Mouse (Mus musculus) brown adipose tissue, adult 24 weeks (tissue): Measurements from ENCODE around the gene Unc5b. TPM values are rescaled to one million over a fixed set of nuclear protein-coding genes. Genes with fewer than 3 reads are reported as not detected.
A peak's percentile ranks its signal among the peaks of the same experiment; 100 is the strongest.
"Not testable (repeated sequence)": the region's sequence is repeated elsewhere in the genome, so short reads cannot be mapped to it uniquely, and the experiment has no call there.

ENCODE experiments used
- H3K27ac ChIP-seq: fragments of 200-500 bp; replicated peaks from 2 replicates; pipeline ENCODE4 v1.5.1; 2012; ENCODE audit warnings: low read depth, mild to moderate bottlenecking, low read length
- H3K4me1 ChIP-seq: fragments of 200-500 bp; 2 replicates; pipeline ENCODE4 v1.6.1; 2012; ENCODE audit warnings: low read length, mixed read lengths; ENCODE audit not compliant: control insufficient read depth, insufficient read depth, insufficient read length
- H3K4me3 ChIP-seq: fragments of 200-500 bp; 2 replicates; pipeline ENCODE4 v1.5.1; 2012; ENCODE audit warnings: low read depth, mild to moderate bottlenecking, low read length, moderate library complexity; ENCODE audit not compliant: insufficient read depth
- polyA plus RNA-seq: library from polyadenylated mRNA; stranded (reverse); fragments of >200 nt; gene quantifications from 2 replicates; pipeline ENCODE4 v1.2.4, GENCODE M21; 2012; ENCODE audit not compliant: missing spikeins, insufficient read depth, insufficient read length

Unc5b gene
- polyA plus RNA-seq: 1.7 and 2.5 TPM in 2 replicates

DNA sequence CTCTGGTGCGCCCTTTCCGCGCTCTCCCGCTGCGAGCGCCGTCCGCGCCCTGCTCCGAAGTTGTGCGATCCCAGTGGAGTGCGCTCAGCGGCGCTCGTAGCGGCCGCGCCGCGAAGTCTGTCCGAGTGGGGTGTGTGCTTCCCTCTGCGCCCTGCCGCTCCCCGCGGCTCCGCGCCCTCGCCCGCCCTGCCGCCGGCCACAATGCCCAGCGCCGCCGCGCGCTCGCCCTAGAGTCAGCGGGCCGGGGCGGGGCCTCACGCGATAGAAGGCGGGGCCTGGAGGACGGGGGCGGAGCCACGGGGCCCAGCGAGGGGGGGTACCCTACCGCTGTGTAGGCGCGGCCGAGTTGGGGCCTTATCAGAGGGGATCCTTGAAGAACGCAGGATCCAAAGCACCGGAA is at the start of gene Unc5b:
Gene Unc5b (minus strand): TSS at position 203 of the 400 bp plus-strand sequence.
- Histone ChIP-seq H3K27ac (peak within 1 kb of the TSS; percentile 59), H3K4me3 (peak within 1 kb of the TSS; percentile 69), H3K4me1 (peaks cover 8% of the 10 kb centered on the region)

DNA sequence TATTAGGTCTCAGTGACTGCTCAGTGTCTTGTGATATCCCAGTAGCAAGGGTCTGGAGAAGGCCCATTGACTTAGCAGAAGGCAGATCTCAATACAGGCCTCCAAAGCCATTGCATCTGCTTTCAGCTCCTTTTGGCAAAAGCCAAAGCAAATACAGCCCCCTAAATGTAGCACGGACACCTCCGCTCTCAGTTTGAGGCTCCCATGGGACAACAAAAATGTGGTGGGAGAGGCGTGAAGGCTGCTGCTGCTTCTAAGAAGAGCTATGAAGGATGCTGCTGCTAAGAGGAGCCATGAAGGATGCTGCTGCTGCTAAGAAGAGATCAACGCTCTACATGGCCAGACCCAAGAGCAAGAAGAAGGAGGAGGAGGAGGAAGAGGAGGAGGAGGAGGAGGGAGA is 48.4 kb upstream of the Unc5b start:
- H3K27ac ChIP-seq: no peak overlapping the region
- no peaks in the 10 kb centered on the region for H3K4me1 ChIP-seq
- no peak overlapping the region for H3K4me3 ChIP-seq

DNA sequence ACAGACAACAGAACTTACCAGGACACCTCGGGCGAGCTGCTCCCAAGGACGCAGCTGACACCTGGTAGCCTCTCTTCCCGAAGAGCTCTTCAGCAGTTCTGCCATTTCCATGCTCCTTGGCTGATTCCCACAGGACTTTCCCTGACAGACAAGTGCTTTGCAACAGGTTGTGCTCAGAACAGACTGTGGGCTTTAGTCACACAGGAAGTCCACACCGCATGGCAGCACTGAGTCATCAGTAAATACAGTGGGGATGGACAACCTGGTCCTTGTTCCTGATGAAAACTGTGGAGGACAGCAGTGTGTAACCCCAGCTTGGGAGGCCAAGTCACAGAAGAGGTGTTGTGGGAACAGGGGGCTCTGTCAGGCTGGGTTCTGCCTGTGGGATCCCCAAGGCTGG is 45.7 kb upstream of the Unc5b start:
- no peak overlapping the region for H3K4me3 ChIP-seq
- no peak overlapping the region for H3K27ac ChIP-seq
- no peaks in the 10 kb centered on the region for H3K4me1 ChIP-seq

DNA sequence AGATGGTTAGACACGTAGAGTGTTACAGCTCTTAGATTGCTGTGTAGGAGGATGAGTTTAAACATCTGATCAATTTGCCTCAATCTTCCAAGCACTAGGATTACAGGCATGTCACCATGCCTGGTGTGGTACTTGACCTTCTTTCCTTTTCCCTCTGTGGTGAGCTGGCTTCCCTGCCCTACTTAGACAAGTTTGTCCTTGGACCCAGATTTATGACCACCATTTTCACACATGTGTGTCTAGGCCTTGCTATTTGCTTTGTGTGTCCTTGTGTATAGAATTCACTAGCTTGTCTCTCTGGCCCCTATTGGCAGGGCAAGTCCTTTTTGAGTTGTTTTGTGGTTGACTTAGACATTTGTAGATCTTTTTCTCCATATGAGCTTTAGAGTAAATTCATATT is 43.6 kb upstream of the Unc5b start:
- H3K27ac ChIP-seq: no peak overlapping the region
- no peaks in the 10 kb centered on the region for H3K4me1 ChIP-seq
- H3K4me3 ChIP-seq: no peak overlapping the region

DNA sequence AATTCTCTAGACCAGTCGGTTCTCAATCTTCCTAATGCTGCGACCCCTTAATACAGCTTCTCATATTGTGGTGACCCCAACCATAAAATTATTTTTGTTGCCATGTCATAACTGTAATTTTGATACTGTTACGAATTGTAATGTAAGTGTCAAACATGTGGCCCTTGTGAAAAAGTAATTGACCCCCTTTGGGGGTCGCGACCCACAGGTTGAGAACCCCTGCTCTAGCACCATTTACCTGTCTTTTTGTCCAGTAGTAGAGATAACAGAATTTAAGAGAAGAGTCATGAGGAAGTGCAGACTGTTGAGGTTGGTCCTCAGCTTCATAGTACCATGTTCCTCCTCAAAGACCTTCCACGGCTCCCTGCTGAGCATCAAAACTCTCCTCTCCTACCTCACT is 31.9 kb upstream of the Unc5b start:
- Histone ChIP-seq H3K4me3 (no peak overlapping the region), H3K27ac (no peak overlapping the region), H3K4me1 (no peaks in the 10 kb centered on the region)

DNA sequence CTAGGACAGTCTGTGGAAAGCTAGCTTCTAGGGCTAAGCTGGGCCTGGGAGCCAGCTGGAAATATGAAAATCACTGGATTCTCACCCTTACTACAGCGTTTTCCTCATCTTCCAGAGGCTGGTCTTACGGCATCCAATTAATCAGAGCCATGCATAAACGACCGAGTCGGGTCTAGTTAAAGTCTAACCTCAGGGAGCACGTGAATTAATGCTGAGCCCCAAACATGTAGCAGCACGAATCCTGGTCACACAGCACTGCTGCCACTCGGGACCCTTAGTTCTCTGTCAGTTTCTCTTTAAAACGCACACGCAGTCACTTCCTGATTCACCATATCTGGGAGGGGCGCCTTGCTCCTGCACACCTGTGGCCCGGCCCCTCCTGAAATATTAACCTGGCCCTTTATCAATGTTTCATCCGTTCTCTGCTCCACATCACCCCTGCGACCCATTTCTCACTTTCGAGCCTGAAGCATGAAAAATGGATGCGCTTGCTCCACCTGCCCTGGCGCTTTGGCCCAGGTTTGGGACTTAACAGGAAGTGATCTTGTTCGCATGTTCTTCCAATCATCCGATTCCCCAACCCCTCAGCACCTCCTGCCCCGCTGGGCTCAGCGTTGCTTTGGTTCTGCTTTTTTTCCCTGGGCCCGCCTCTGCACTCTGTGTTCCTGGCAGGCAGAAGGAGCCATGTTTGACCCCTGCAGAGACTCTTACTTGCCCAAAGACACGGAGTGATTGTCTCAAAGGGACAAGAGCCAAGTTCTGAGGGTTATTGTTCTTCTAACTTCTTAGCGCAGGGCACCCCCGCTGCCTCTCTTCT is 31.3 kb upstream of the Unc5b start:
- Histone ChIP-seq H3K27ac (no peak overlapping the region), H3K4me3 (no peak overlapping the region)

DNA sequence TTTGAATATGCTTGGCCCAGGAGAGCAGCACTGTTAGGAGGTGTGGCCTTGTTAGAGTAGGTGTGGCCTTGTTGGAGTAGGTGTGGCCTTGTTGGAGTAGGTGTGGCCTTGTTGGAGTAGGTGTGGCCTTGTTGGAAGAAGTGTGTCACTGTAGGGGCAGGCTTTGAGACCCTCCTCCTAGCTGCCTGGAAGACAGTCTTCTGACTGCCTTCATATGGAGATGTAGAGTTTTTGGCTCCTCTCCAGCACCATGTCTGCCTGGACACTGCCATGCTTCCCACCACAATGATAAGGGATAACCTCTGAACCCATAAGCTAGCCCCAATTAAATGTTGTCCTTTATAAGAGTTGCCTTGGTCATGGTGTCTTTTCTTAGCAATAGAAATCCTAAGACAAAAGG is 13.9 kb upstream of the Unc5b start:
- not testable (repeated sequence) for H3K4me1 ChIP-seq, H3K4me3 ChIP-seq, H3K27ac ChIP-seq

More for the DNA sequence above, 31.3 kb upstream of the Unc5b start:
- H3K4me1 ChIP-seq: no peaks in the 10 kb centered on the region

DNA sequence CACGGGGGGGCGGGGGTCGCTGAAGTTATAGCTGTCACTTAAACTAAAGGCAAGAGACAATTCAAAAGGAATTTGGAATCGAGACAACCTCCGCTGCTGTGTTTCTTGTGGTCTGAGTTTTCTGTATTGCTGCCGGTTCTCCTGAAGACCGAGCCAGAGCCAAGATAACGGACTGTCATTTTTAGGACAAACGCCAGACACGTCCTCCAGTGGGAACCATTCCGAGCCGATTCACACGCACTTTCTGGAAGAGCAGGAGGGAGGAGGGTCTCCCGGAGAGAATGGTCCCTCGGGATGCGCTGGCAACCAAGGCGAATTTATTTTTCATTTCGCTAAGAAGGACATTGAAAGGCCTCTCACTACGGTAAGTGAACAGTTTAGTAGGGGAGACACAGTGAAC is 7.4 kb upstream of the Unc5b start:
- no peak overlapping the region for H3K4me3 ChIP-seq
- H3K27ac ChIP-seq: no peak overlapping the region
- H3K4me1 ChIP-seq: no peaks in the 10 kb centered on the region

DNA sequence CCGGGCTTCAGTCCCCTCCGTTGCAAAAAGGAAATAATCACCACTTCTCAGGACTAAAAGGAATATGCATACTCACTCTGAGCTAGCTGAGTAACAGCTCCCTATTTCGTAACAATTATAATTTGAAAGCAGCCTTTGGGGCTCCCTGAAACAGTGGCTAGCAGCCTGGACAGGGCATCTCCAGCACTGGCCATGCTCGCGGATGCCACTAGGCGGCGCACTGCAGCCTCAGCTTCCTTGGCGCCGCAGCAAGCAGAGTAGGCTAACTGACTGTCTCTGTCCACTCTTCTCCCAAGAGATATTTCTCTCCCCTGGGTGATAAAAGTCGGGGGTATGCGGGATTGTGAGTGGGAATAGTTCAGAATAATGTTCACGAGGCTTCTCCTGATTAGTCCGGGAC is 3.6 kb upstream of the Unc5b start:
- H3K27ac ChIP-seq: no peak overlapping the region

DNA sequence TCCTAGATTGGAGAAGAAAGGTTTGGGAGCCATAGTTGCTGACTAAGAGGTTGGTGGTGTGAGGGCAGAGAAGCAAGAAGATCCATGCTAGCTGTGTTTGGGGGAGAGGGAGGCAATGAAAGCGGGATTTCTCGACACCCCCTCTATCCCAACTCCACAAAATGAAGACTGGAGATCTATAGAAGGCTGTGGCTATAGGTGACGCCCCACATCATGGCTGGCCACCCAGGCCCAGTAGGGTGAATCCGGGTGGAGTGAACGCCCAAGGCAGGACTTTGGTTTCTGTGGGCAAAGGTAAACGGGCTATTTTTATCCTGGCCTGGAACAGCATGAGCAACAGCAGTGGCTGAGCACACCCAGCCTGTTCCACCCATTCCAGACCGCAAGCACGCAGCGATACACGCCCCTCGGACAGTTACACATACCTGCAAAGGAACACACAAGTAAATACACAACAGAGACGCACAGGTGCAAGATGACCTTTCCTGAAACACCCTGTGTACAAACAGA is 1.3 kb upstream of the Unc5b start:
- Histone ChIP-seq H3K4me3 (no peak overlapping the region), H3K4me1 (peaks cover 5% of the 10 kb centered on the region), H3K27ac (no peak overlapping the region)

More for the DNA sequence above, 3.6 kb upstream of the Unc5b start:
- H3K4me3 ChIP-seq: no peak overlapping the region
- H3K4me1 ChIP-seq: peaks cover 5% of the 10 kb centered on the region

DNA sequence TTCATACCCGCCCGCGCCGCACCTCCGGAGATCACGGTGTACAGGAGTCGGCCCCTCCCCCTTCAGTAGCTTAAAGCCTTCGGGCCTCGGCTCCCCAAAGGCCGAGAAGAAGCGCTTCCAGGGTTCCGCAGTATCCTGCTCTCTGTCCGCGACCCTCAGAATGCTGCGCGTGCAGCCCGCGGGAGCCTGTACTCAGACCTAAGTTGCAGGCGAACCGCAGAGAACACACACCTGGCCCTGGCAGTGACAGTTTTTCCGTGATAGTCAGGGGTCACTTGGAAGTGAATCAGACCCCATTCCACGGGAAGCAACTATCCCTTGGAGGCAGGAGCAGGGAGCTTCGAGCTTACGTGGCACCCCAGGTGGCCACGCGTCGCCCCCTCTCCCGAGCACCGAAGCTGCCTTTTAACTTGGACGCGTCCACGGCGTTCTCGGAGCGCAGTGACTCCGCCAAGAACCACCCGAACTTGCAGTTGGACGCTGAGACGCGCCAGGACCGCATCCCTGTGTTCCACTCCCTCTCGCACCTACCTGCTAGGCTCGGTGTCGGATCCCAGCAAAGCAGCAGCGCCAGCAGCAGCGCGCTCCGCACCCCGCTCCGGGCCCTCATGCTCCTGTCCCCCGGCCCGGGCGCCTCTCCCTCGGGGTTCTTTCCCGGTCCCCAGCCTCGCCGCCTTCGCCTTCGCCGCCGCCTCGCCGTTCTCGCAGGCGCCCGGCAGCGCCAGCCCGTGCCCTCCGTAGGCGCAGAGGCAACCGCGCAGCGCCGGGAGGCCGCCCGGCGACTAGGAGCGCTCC is 628 bp downstream of the Unc5b start:
- Histone ChIP-seq H3K4me1 (peaks cover 10% of the 10 kb centered on the region), H3K4me3 (peak overlapping the region; percentile 69), H3K27ac (peak overlapping the region; percentile 43)

DNA sequence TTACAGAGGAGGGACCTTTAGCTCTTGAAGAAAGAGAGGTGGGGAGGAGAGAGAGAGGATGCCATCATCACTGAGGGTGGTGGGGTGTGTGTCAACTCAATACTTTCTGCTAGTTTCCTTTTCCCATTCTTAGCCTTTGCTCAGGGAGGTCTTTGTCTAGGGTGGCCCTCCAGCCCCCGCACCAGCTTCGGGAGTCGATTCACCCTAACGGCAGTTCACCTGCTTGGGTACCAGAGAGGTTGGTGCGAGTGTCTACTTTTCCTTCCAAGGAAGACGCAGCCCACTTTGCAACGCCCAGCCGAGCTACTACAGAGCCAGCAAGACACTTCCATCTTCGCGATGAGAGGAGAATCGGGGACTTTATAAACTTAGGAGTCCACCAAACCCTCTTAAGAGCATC is 1.4 kb downstream of the Unc5b start:
- H3K27ac ChIP-seq: no peak overlapping the region
- H3K4me3 ChIP-seq: peak overlapping the region; percentile 69
- peaks cover 10% of the 10 kb centered on the region for H3K4me1 ChIP-seq

DNA sequence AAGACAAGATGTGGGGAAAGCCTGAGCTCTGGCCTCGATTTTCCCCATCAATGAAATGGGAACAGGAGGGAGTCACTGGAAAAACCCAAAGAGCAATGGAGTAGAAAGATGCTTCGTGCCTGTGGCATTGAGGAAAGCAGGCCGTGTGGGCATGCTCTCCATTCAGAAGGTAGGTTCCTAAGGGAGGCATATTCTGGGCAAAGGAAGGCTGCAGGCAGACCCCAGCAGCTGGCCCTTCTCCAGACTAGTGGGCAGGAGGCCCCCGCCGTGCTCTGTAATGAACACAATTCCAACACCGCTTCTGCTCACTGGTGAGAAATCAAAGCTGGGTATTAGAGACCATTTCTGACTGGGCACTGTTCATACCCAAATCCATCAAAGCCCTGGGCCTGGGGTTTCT is 2.3 kb downstream of the Unc5b start:
- Histone ChIP-seq H3K27ac (no peak overlapping the region), H3K4me3 (peak overlapping the region; percentile 69; the same call in 1 of the 2 replicates), H3K4me1 (peaks cover 13% of the 10 kb centered on the region)

DNA sequence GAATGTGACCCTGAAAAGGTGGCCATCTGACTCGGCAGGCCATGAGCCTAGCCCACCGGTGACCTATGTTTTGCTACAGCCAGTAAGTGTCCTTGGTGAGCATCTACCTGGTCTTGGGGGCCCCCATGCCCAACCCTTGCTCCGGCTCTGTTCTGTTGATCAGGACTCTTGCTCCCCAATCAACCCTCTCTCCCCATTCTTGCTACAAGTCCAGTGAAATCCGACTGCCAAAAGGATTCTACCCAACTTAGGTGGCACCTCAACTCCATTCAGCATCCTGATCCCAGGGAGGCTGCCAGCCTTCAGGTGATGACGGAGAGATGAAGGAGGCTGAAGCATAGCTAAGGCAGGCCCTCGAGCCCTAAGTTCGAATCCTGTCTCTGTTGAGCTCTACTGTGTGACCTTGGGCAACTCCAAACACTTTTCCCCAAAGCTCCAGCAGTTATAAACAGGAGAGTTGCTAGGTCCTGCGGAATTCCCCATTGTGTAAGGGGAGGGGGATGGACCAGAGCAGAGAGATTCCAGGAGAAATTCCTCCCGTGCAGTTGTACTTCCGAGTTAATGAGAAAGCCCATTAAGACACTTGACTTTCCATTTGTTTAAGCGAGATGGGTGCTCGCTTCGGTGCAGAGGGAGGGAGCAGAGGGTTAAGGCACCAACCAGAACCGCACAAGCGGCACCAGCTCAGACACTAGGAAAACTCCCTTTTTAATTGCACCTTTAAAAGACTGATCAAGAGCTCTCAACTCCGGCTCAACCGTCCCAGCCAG is 3.3 kb downstream of the Unc5b start:
- peak overlapping the region; percentile 52; the same call in 1 of the 2 replicates for H3K4me3 ChIP-seq
- H3K4me1 ChIP-seq: peaks cover 13% of the 10 kb centered on the region
- H3K27ac ChIP-seq: no peak overlapping the region

DNA sequence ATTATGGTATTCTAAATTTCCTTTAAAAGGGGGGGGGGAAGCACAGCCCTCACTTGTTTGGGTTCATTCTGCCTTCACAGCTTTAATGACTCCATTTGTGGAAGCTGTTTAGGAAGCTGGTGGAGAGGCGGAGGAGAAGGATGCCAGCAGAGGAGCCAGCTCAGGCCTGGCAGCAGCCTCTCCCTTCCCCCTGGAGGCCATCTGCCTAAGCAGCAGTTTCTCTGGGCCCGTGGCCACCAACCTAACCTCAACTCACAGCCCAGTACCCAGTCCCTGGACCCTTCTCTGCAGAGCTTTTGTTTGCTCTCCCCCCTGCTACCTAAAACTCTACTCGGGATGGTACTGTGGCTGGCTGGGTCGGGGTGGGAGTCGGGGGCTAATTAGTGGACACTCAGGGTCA is 4.1 kb downstream of the Unc5b start:
- peaks cover 12% of the 10 kb centered on the region for H3K4me1 ChIP-seq
- peak overlapping the region; percentile 52 for H3K4me3 ChIP-seq
- no peak overlapping the region for H3K27ac ChIP-seq
